ENCODE assay signal across 10 mouse cellular contexts in genomic region chr10:96690868-96691302, GRCm38 (mm10).
DNase-seq lines count a peak whose midpoint lies in the region; ATAC-seq and TF ChIP-seq lines count a peak whose summit lies in the region.
"Had no signal": no experiment of that assay in that cellular context is flagged by ENCODE, and none has a peak within 500 bp of the region (broad histone marks: within the 10 kb centered on the region; RNA-seq: fewer than 3 reads in every experiment).

No protein-coding gene starts in this region.

- DNase-seq in frontal cortex, postnatal 25 days (ENCODE audit: low spot score in 2 of 2): no peak
- DNase-seq in CD8-positive naive resting alpha-beta T cell, adult 2 months (ENCODE audit: low read depth in 2 of 2, low spot score in 2 of 2): peak; percentile 38 to 44
- peak; percentile 89 for DNase-seq in large intestine, adult 2 months (ENCODE audit: low read depth, low spot score)
- peak; percentile 48 for DNase-seq in stomach, postnatal 0 days (ENCODE audit: low spot score)
- DNase-seq in embryo, embryonic 10 days (ENCODE audit: low spot score): no peak
- no peak for DNase-seq in cerebellum, adult 9-11 months

- no peak overlapping the region for H3K9ac ChIP-seq in heart, embryonic 13.5 days
- H3K9ac ChIP-seq in stomach, postnatal 0 days (ENCODE audit: low read length): no peak overlapping the region
- H3K9ac ChIP-seq: neural tube, embryonic 12.5 days had no signal

- H3K4me3 ChIP-seq in heart, embryonic 13.5 days: no peak overlapping the region
- H3K4me3 ChIP-seq in stomach, postnatal 0 days (ENCODE audit: low read depth, low read length): no peak overlapping the region
- H3K4me3 ChIP-seq: erythroblast, embryonic 14.5 days; neural tube, embryonic 12.5 days had no signal

- 46% methylated on average over 2 of the region's 2 CpGs for WGBS in heart, embryonic 13.5 days
- WGBS in large intestine, adult 2 months: 5% methylated on average over 2 of the region's 2 CpGs
- 4% methylated on average over 2 of the region's 2 CpGs for WGBS in stomach, postnatal 0 days

- H3K27me3 ChIP-seq in heart, embryonic 13.5 days (replicated peaks): no peaks in the 10 kb centered on the region
- H3K27me3 ChIP-seq in stomach, postnatal 0 days (ENCODE audit: control insufficient read depth, insufficient read depth, low read length): no peaks in the 10 kb centered on the region
- H3K27me3 ChIP-seq: neural tube, embryonic 12.5 days had no signal

- peak; percentile 44; the same call in 1 of the 2 replicates for ATAC-seq in frontal cortex, adult (ENCODE audit: low TSS enrichment)
- ATAC-seq in heart, embryonic 13.5 days (ENCODE audit: extremely low read depth, insufficient number of reproducible peaks, low FRiP score, low TSS enrichment): no peak
- peak; percentile 85 for ATAC-seq in stomach, postnatal 0 days (ENCODE audit: low FRiP score, low TSS enrichment)

- H3K4me2 ChIP-seq in heart, embryonic 13.5 days: no peak overlapping the region; the same call in 1 of the 2 replicates
- H3K4me2 ChIP-seq in stomach, postnatal 0 days (replicated peaks; ENCODE audit: low read depth): 0 out of 2 replicates have a peak overlapping the region, but pooled peaks have one; percentile 9
- H3K4me2 ChIP-seq: neural tube, embryonic 12.5 days had no signal

- peak overlapping the region; percentile 88 for H3K27ac ChIP-seq in heart, embryonic 13.5 days (replicated peaks)
- peak overlapping the region; percentile 75 for H3K27ac ChIP-seq in stomach, postnatal 0 days (replicated peaks)
- H3K27ac ChIP-seq: neural tube, embryonic 12.5 days had no signal

- H3K4me1 ChIP-seq in heart, embryonic 13.5 days: peaks cover 43% of the 10 kb centered on the region
- no peaks in the 10 kb centered on the region for H3K4me1 ChIP-seq in stomach, postnatal 0 days (replicated peaks; ENCODE audit: control insufficient read depth, insufficient read depth)

- no peaks in the 10 kb centered on the region for H3K36me3 ChIP-seq in heart, embryonic 13.5 days
- H3K36me3 ChIP-seq in stomach, postnatal 0 days (ENCODE audit: control insufficient read depth, insufficient read depth, low read length): no peaks in the 10 kb centered on the region
- H3K36me3 ChIP-seq: neural tube, embryonic 12.5 days had no signal

- no peaks in the 10 kb centered on the region for H3K9me3 ChIP-seq in heart, embryonic 13.5 days
- no peaks in the 10 kb centered on the region for H3K9me3 ChIP-seq in stomach, postnatal 0 days (ENCODE audit: control insufficient read depth, low read length)
- H3K9me3 ChIP-seq: neural tube, embryonic 12.5 days had no signal

- TF ChIP-seq EP300 in stomach, postnatal 0 days (optimal IDR thresholded peaks at IDR 0.05): no peak

- TF ChIP-seq CTCF in stomach, postnatal 0 days (IDR thresholded peaks at IDR 0.05; ENCODE audit: low read depth): no peak

Comparison
In these comparisons a context has a peak if more than half of its experiments do, and no peak if none do; other contexts are left out.
1. DNase-seq: peak in CD8-positive naive resting alpha-beta T cell, adult 2 months (2 of 2), large intestine, adult 2 months (single experiment) and stomach, postnatal 0 days (single experiment); none in frontal cortex, postnatal 25 days (0 of 2), embryo, embryonic 10 days (single experiment) and cerebellum, adult 9-11 months (single experiment).